Mouse (Mus musculus) embryonic fibroblast, embryonic 13.5 days (primary cell): ENCODE results near the gene Stard8.

Experiments
- CTCF ChIP-seq: IDR thresholded peaks from 2 replicates; pipeline ENCODE4 v1.5.1; 2011; ENCODE audit warnings: mild to moderate bottlenecking, control low read depth, low read length, moderate library complexity, borderline replicate concordance; ENCODE audit not compliant: insufficient read depth
- POLR2A ChIP-seq: IDR thresholded peaks from 2 replicates; pipeline ENCODE4 v1.6.1; 2011; ENCODE audit warnings: low read depth, mild to moderate bottlenecking, control low read depth, low read length, moderate library complexity

- TF ChIP-seq CTCF = no peak
- no peak for TF ChIP-seq POLR2A
These were observed 17.2 kb downstream of the Stard8 start for GRCm38 (mm10) chrX:99020215-99020614.
